Mouse (Mus musculus): ENCODE measurements around the gene Mpzl2. TPM values are rescaled to one million over a fixed set of nuclear protein-coding genes. Genes with fewer than 3 reads are reported as not detected.

Mpzl2 gene
- polyA plus RNA-seq (2012; rRNA removed) = 17.2 and 24.3 TPM in 2 replicates

GRCm38 (mm10) chr9:45039499-45039898, at the start of gene Mpzl2:
Gene Mpzl2 (plus strand): TSS chr9:45039799.

GRCm38 (mm10) chr9:45009180-45010078, 30.2 kb upstream of the Mpzl2 start, which contains the start of gene Cd3e:
Gene Cd3e (minus strand): TSS chr9:45009627.

GRCm38 (mm10) chr9:45055082-45055713, 15.6 kb downstream of the Mpzl2 start, which contains the start of gene Mpzl3:
Gene Mpzl3 (plus strand): TSS chr9:45055186.

GRCm38 (mm10) chr9:45079011-45079410, 39.4 kb downstream of the Mpzl2 start, which contains the start of gene Jaml:
Gene Jaml (plus strand): TSS chr9:45079183.

Other genes starting within 250 kb of the Mpzl2 start
- 8.8 and 9.7 TPM in 2 replicates for gene Tmem25, start 240.5 kb upstream of the Mpzl2 start, polyA plus RNA-seq (2012; rRNA removed)
- gene Ttc36, start 236.7 kb upstream of the Mpzl2 start, polyA plus RNA-seq (2012; rRNA removed) = 7.1 and 7.5 TPM in 2 replicates
- gene Kmt2a, start 158.5 kb upstream of the Mpzl2 start, polyA plus RNA-seq (2012; rRNA removed) = 10.3 and 14.7 TPM in 2 replicates
- gene Atp5l, start 119.1 kb upstream of the Mpzl2 start, polyA plus RNA-seq (2012; rRNA removed) = 165 and 211 TPM in 2 replicates
- 5.5 and 6.8 TPM in 2 replicates for gene Ube4a, start 74.2 kb upstream of the Mpzl2 start, polyA plus RNA-seq (2012; rRNA removed)
- 0.41 and 0.56 TPM in 2 replicates for gene Cd3g, start 59.4 kb upstream of the Mpzl2 start, polyA plus RNA-seq (2012; rRNA removed)
- 0.43 and 0.58 TPM in 2 replicates for gene Cd3d, start 58.0 kb upstream of the Mpzl2 start, polyA plus RNA-seq (2012; rRNA removed)
- gene Cd3e, start 30.2 kb upstream of the Mpzl2 start, polyA plus RNA-seq (2012; rRNA removed) = 1.3 TPM in 2 replicates
- gene Mpzl3, start 15.4 kb downstream of the Mpzl2 start, polyA plus RNA-seq (2012; rRNA removed) = 6.0 and 10.1 TPM in 2 replicates
- gene Jaml, start 39.4 kb downstream of the Mpzl2 start, polyA plus RNA-seq (2012; rRNA removed) = 0.30 and 0.58 TPM in 2 replicates
- gene Scn2b, start 78.0 kb downstream of the Mpzl2 start, polyA plus RNA-seq (2012; rRNA removed) = 0.58 and 0.86 TPM in 2 replicates
- 0.10 and 0.13 TPM in 2 replicates for gene Scn4b, start 98.6 kb downstream of the Mpzl2 start, polyA plus RNA-seq (2012; rRNA removed)
- gene BC049352, start 142.2 kb downstream of the Mpzl2 start, polyA plus RNA-seq (2012; rRNA removed) = 0.13 TPM in 2 replicates
- gene Tmprss4, start 164.3 kb downstream of the Mpzl2 start, polyA plus RNA-seq (2012; rRNA removed) = 110 and 143 TPM in 2 replicates
- gene Il10ra, start 229.3 kb downstream of the Mpzl2 start, polyA plus RNA-seq (2012; rRNA removed) = 3.7 and 3.8 TPM in 2 replicates

Data from colon, adult 2 months (tissue).